Mouse (Mus musculus): ENCODE data around the gene Dnajc5. TPM values are rescaled to one million over a fixed set of nuclear protein-coding genes. Genes with fewer than 3 reads are reported as not detected.

Dnajc5 gene
- polyA plus RNA-seq, 1 experiment from 2014 or later = 45.0 TPM

- H3K4me2 ChIP-seq = no peak overlapping the region
- H3K27me3 ChIP-seq (replicated peaks) = no peaks in the 10 kb centered on the region
- peaks cover 19% of the 10 kb centered on the region for H3K4me1 ChIP-seq
- H3K36me3 ChIP-seq = peaks cover 69% of the 10 kb centered on the region
- ATAC-seq = no peak
- 81% methylated on average over 5 of the region's 5 CpGs for WGBS (ENCODE audit: insufficient replicate concordance)
- H3K27ac ChIP-seq = no peak overlapping the region
- no peaks in the 10 kb centered on the region for H3K9me3 ChIP-seq (replicated peaks)
- no peak overlapping the region for H3K4me3 ChIP-seq
- no peak overlapping the region for H3K9ac ChIP-seq
These were observed 65.2 kb downstream of the Dnajc5 start for GRCm38 (mm10) chr2:181585506-181585905.

- H3K27ac ChIP-seq = no peak overlapping the region
- no peak overlapping the region for H3K9ac ChIP-seq
- H3K36me3 ChIP-seq = peaks cover 71% of the 10 kb centered on the region
- no peak overlapping the region for H3K4me3 ChIP-seq
- H3K4me2 ChIP-seq = no peak overlapping the region
- H3K27me3 ChIP-seq (replicated peaks) = no peaks in the 10 kb centered on the region
- peaks cover 22% of the 10 kb centered on the region for H3K4me1 ChIP-seq
- no peak for ATAC-seq
- H3K9me3 ChIP-seq (replicated peaks) = no peaks in the 10 kb centered on the region
- WGBS (ENCODE audit: insufficient replicate concordance) = 78% methylated on average over 3 of the region's 3 CpGs
These were observed 65.8 kb downstream of the Dnajc5 start for GRCm38 (mm10) chr2:181586124-181586523.

- Histone ChIP-seq H3K27ac (no peak overlapping the region), H3K4me1 (peaks cover 28% of the 10 kb centered on the region), H3K9me3 (replicated peaks) (no peaks in the 10 kb centered on the region), H3K36me3 (peaks cover 71% of the 10 kb centered on the region), H3K9ac (no peak overlapping the region), H3K27me3 (replicated peaks) (no peaks in the 10 kb centered on the region), H3K4me3 (no peak overlapping the region), H3K4me2 (no peak overlapping the region)
- 75% methylated on average over 6 of the region's 6 CpGs for WGBS (ENCODE audit: insufficient replicate concordance)
- no peak for ATAC-seq
These were observed 67.5 kb downstream of the Dnajc5 start for GRCm38 (mm10) chr2:181587796-181588195.

- 84% methylated on average over 11 of the region's 11 CpGs for whole genome bisulfite sequencing (ENCODE audit: insufficient replicate concordance)
- Histone ChIP-seq H3K27ac (no peak overlapping the region), H3K9me3 (replicated peaks) (no peaks in the 10 kb centered on the region), H3K9ac (no peak overlapping the region), H3K4me3 (no peak overlapping the region), H3K36me3 (peaks cover 71% of the 10 kb centered on the region), H3K4me1 (peaks cover 33% of the 10 kb centered on the region), H3K4me2 (no peak overlapping the region), H3K27me3 (replicated peaks) (no peaks in the 10 kb centered on the region)
- ATAC-seq = no peak
These were observed 68.0 kb downstream of the Dnajc5 start for GRCm38 (mm10) chr2:181588229-181588780.

DNA sequence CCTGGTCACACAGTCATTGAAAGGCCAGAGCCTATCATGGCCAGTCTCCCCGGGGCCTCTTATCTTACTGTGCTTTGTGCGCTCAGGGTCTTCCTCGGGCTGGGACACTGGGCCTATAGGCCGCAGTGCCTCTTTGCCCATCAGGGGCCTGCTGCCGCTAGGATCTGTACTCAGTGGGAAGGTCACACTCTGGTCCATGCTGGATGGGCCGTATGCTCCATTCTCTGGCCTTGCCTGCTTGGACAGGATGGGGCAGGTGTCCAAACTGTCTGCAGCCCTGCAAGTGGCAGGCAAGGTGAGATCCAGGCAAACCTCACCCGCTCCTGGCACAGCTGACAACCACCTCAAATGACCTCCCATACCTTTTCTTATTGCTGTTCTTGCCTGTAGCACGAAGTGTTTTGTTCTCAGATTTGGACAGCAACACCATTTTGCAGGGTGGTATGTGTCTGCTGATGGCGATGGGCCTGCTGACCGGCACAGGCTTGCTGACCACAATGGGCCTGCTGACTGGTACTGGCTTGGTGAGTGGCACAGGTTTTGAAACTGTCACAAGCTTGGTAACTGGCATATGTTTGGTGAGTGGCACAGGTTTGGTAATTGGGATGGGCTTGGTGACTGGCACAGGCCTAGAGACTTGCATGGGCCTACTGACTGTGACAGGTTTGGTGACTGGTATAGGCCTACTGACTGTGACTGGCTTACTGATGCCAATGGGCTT, 68.9 kb downstream of the Dnajc5 start:
- no peak for ATAC-seq
- Histone ChIP-seq H3K4me3 (no peak overlapping the region), H3K36me3 (peaks cover 64% of the 10 kb centered on the region)

DNA sequence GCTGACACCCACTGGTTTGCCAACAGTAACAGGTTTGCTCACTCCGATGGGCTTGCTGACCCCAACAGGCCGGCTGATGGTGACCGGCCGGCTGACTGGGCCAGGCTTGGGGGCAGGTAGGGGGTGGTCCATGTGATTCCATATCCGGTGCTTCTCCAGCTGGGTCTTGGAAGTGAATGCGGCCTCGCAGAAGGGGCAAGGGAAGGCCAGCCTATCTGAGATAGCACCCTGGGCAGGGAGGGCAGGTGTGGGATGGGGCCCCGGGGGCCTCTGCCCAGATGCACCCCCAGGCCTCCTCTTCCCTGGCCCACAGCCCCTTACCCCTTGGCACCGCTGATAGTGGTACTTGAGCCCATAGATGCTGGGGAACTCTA, 69.4 kb downstream of the Dnajc5 start:
- Histone ChIP-seq H3K9ac (no peak overlapping the region), H3K4me1 (peaks cover 34% of the 10 kb centered on the region), H3K4me3 (no peak overlapping the region), H3K9me3 (replicated peaks) (no peaks in the 10 kb centered on the region), H3K4me2 (no peak overlapping the region), H3K36me3 (peaks cover 58% of the 10 kb centered on the region), H3K27ac (no peak overlapping the region), H3K27me3 (replicated peaks) (no peaks in the 10 kb centered on the region)
- WGBS (ENCODE audit: insufficient replicate concordance) = 94% methylated on average over 9 of the region's 9 CpGs
- no peak for ATAC-seq

More for the DNA sequence above, 68.9 kb downstream of the Dnajc5 start:
- Histone ChIP-seq H3K4me2 (no peak overlapping the region), H3K27ac (no peak overlapping the region), H3K9ac (no peak overlapping the region), H3K27me3 (replicated peaks) (no peaks in the 10 kb centered on the region), H3K4me1 (peaks cover 34% of the 10 kb centered on the region), H3K9me3 (replicated peaks) (no peaks in the 10 kb centered on the region)
- WGBS (ENCODE audit: insufficient replicate concordance) = 82% methylated on average over 10 of the region's 10 CpGs

GRCm38 (mm10) chr2:181590471-181590870, 70.2 kb downstream of the Dnajc5 start:
- H3K9ac ChIP-seq = no peak overlapping the region
- no peak for ATAC-seq
- H3K27me3 ChIP-seq (replicated peaks) = no peaks in the 10 kb centered on the region
- no peak overlapping the region for H3K27ac ChIP-seq
- no peaks in the 10 kb centered on the region for H3K9me3 ChIP-seq (replicated peaks)
- WGBS (ENCODE audit: insufficient replicate concordance) = 80% methylated on average over 5 of the region's 5 CpGs
- H3K4me2 ChIP-seq = 0 out of 2 replicates have a peak overlapping the region, but pooled peaks have one; percentile 98
- no peak overlapping the region for H3K4me3 ChIP-seq
- H3K36me3 ChIP-seq = peaks cover 51% of the 10 kb centered on the region
- H3K4me1 ChIP-seq = peaks cover 34% of the 10 kb centered on the region

- Histone ChIP-seq H3K4me1 (peaks cover 34% of the 10 kb centered on the region), H3K4me3 (peak within 1 kb of the TSS; percentile 87), H3K27ac (peak within 1 kb of the TSS; percentile 85), H3K4me2 (peak within 1 kb of the TSS; percentile 98), H3K9me3 (replicated peaks) (no peaks in the 10 kb centered on the region), H3K27me3 (replicated peaks) (no peaks in the 10 kb centered on the region), H3K9ac (peak within 1 kb of the TSS; percentile 87), H3K36me3 (peaks cover 39% of the 10 kb centered on the region)
- ATAC-seq = peak; percentile 42; the same call in 1 of the 2 replicates
- 8% methylated on average over 5 of the region's 5 CpGs for WGBS (ENCODE audit: insufficient replicate concordance)
These were observed 71.3 kb downstream of the Dnajc5 start, which contains the start of gene Prpf6 for GRCm38 (mm10) chr2:181591528-181592085. Gene Prpf6, plus strand, starts transcription at chr2:181591868.

DNA sequence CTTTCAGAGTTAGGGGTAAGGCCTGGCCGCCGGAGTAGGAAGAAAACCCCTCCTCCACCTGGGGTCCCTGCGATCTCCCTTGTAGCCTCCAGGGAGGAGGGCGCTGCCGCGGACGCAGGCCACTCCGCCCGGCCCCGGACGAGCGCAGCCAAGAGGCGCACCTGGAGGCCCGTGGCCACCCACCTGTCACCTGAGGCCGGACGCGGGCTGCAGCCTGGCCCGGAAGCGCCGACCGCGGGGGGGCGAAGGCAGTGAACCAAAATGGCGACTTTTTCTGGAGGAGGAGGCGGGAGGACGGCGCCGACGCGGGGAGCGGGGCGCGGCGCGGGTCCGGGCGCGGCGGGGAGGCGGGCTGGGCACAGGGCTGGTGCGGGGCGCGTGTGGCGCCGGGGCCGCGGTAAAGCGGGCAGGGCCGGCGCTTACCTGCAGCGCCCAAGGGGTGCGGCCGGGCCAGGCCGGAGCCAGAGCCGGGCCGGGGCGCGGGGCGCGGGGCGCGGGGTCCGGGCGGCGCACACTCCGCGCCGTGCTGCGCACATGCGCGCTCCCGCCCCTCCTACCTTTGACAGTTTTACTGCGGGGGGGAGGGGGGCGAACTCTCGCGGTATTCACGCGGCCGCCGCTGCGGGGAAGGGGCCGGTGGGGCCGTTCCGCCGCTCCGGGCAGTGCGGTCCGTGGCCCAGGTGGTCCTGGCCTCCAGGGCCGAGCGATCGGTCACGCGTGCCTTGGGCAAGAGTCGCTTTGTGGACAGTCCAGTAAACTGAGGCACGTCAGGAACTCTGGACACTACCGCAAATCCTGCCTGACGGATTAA, 72.2 kb downstream of the Dnajc5 start, which contains the start of gene Zfp512b:
Gene Zfp512b, minus strand, starts transcription at position 573 of the 811 bp plus-strand sequence.
- Histone ChIP-seq H3K9me3 (replicated peaks) (no peaks in the 10 kb centered on the region), H3K27ac (peak within 1 kb of the TSS; percentile 85), H3K4me2 (peak within 1 kb of the TSS; percentile 98), H3K4me1 (peaks cover 34% of the 10 kb centered on the region), H3K4me3 (peak within 1 kb of the TSS; percentile 87), H3K27me3 (replicated peaks) (0 out of 2 replicates have a peak, but pooled peaks cover 5% of the 10 kb centered on the region), H3K9ac (peak within 1 kb of the TSS; percentile 87), H3K36me3 (peaks cover 32% of the 10 kb centered on the region)
- ATAC-seq = peak; percentile 59
- WGBS (ENCODE audit: insufficient replicate concordance) = under 1% methylated on average over 92 of the region's 97 CpGs

DNA sequence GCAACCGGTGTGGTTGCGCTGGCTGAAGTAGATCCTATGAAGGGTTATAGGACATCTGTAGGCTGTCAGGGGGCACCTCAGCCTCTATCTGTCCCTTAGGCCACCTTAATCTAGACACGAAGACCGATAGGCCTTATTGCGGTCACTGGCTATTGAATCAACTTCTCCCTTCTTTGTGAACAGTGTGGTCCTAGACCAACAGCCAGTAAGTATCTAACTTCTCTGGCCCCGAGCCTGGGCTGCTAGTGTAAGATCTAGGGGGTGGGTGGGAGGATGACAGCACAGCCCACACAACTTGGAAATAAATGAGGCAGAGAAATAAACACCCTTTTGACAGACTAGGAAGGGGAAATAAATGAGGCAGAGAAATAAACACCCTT, 72.7 kb downstream of the Dnajc5 start:
- peaks cover 27% of the 10 kb centered on the region for H3K36me3 ChIP-seq
- H3K4me2 ChIP-seq = peak overlapping the region; percentile 98
- no peaks in the 10 kb centered on the region for H3K9me3 ChIP-seq (replicated peaks)
- peaks cover 38% of the 10 kb centered on the region for H3K4me1 ChIP-seq
- H3K9ac ChIP-seq = peak overlapping the region; percentile 87
- peak overlapping the region; percentile 87 for H3K4me3 ChIP-seq
- peaks cover 11% of the 10 kb centered on the region for H3K27me3 ChIP-seq (replicated peaks)
- WGBS (ENCODE audit: insufficient replicate concordance) = under 1% methylated on average over 6 of the region's 6 CpGs
- H3K27ac ChIP-seq = peak overlapping the region; percentile 85
- ATAC-seq = peak; percentile 16

DNA sequence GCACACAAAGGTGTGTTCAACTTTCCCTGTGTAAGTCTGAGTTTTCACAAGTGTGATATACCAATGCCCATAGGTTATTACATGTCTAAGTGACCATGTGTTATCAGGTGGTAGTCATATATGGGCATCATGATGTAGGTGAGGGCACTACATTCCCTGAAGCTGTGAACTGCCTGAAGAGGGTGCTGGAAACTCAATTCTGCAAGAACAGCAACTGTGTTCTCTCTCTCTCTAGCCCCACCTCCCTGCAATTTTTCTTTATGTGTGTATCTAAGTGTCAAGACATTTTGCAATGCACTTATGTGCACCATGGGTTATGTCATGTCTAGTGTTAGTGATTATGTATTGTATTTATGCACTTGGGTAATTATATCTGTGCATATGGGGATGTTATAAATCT, 73.7 kb downstream of the Dnajc5 start:
- Histone ChIP-seq H3K27ac (no peak overlapping the region), H3K36me3 (peaks cover 17% of the 10 kb centered on the region), H3K4me3 (no peak overlapping the region), H3K27me3 (replicated peaks) (peaks cover 20% of the 10 kb centered on the region), H3K4me1 (peaks cover 47% of the 10 kb centered on the region), H3K9ac (no peak overlapping the region), H3K9me3 (replicated peaks) (no peaks in the 10 kb centered on the region), H3K4me2 (no peak overlapping the region)
- no peak for ATAC-seq
